Mouse (Mus musculus) brain, embryonic 14.5 days (tissue): ENCODE results near the gene Bsn.

Source experiments
- CTCF ChIP-seq: fragments of 200-500 bp; IDR thresholded peaks from 2 replicates; pipeline ENCODE4 v1.5.1; 2012; ENCODE audit warnings: inconsistent platforms, mild to moderate bottlenecking, moderate library complexity, borderline replicate concordance; ENCODE audit not compliant: insufficient read depth, insufficient read length; ENCODE audit errors: extremely low read depth
- POLR2A ChIP-seq: fragments of 200-500 bp; IDR thresholded peaks from 2 replicates; pipeline ENCODE4 v1.6.1; 2012; ENCODE audit warnings: mild to moderate bottlenecking, inconsistent platforms, borderline replicate concordance; ENCODE audit not compliant: poor library complexity, insufficient read depth, insufficient read length, severe bottlenecking; ENCODE audit errors: extremely low read depth

- TF ChIP-seq POLR2A (no peak), CTCF (no peak)
Observed at GRCm38 (mm10) chr9:108119891-108120411, 70.2 kb downstream of the Bsn start.
